Mouse (Mus musculus) forebrain, postnatal 0 days (tissue): ENCODE results near the gene Mink1. TPM values are rescaled to one million over a fixed set of nuclear protein-coding genes. Genes with fewer than 3 reads are reported as not detected.

Experiments
- ATAC-seq: fragments of 200-750 bp; cut with Nextera tagmentation; 2 replicates; pipeline ENCODE4 v1.8.0; 2017; ENCODE audit warnings: mild to moderate bottlenecking, moderate library complexity
- DNase-seq: peaks from one replicate; pipeline ENCODE4 v3.0.0-alpha.2; 2015
- H3K27ac ChIP-seq: fragments of 300-500 bp; sonication (generic); 2 replicates; pipeline ENCODE4 v1.5.1; 2014; ENCODE audit warnings: low read depth, mild to moderate bottlenecking, antibody characterized with exemption, low read length, moderate library complexity, mixed read lengths
- H3K27me3 ChIP-seq: fragments of 300-500 bp; sonication (generic); 2 replicates; pipeline ENCODE4 v1.6.1; 2014; ENCODE audit warnings: mild to moderate bottlenecking, low read length, mixed read lengths; ENCODE audit not compliant: insufficient read depth
- H3K36me3 ChIP-seq: fragments of 300-500 bp; sonication (generic); 2 replicates; pipeline ENCODE4 v1.6.1; 2014; ENCODE audit warnings: mild to moderate bottlenecking, moderate library complexity; ENCODE audit not compliant: insufficient read depth
- H3K4me1 ChIP-seq: fragments of 300-500 bp; sonication (generic); 2 replicates; pipeline ENCODE4 v1.6.1; 2014; ENCODE audit warnings: antibody characterized with exemption; ENCODE audit not compliant: insufficient read depth
- H3K4me2 ChIP-seq: fragments of 300-500 bp; sonication (generic); 2 replicates; pipeline ENCODE4 v1.6.1; 2014; ENCODE audit warnings: low read depth, mild to moderate bottlenecking, moderate library complexity
- H3K4me3 ChIP-seq: fragments of 300-500 bp; sonication (generic); 2 replicates; pipeline ENCODE4 v1.5.1; 2014; ENCODE audit warnings: low read depth, low read length, mixed read lengths
- H3K9ac ChIP-seq: fragments of 300-500 bp; sonication (generic); 2 replicates; pipeline ENCODE4 v1.6.1; 2014; ENCODE audit warnings: mild to moderate bottlenecking
- H3K9me3 ChIP-seq: fragments of 300-500 bp; sonication (generic); 2 replicates; pipeline ENCODE4 v1.6.1; 2016; ENCODE audit warnings: low read length
- CTCF ChIP-seq: sonication (generic); IDR thresholded peaks from 2 replicates; pipeline ENCODE4 v1.5.1; 2016; ENCODE audit warnings: antibody characterized with exemption, control low read depth, low read depth
- WGBS: fragments of 180-500 bp; shearing (Covaris S2); extraction: QIAGEN DNeasy Blood & Tissue Kit; methylation state at CpG from one replicate; pipeline ENCODE4 v1.1.7; 2014; 5-methylcytosine and 5-hydroxymethylcytosine counted together
- polyA plus RNA-seq: library from polyadenylated mRNA; unstranded; fragments of >200 nt; fragmentation: Nextera tagmentation; extraction: Ambion mirVana; gene quantifications from 2 replicates; pipeline ENCODE4 v1.2.1, GENCODE M21; 2015
- total RNA-seq: library from RNA; depleted of rRNA; stranded (reverse); fragments of >200 nt; gene quantifications from 2 replicates; pipeline ENCODE4 v1.2.3, GENCODE M21; 2014

Gene Mink1
- total and polyA plus RNA-seq, 2 experiments from 2014 or later: 15.0 to 81.2 TPM

DNA sequence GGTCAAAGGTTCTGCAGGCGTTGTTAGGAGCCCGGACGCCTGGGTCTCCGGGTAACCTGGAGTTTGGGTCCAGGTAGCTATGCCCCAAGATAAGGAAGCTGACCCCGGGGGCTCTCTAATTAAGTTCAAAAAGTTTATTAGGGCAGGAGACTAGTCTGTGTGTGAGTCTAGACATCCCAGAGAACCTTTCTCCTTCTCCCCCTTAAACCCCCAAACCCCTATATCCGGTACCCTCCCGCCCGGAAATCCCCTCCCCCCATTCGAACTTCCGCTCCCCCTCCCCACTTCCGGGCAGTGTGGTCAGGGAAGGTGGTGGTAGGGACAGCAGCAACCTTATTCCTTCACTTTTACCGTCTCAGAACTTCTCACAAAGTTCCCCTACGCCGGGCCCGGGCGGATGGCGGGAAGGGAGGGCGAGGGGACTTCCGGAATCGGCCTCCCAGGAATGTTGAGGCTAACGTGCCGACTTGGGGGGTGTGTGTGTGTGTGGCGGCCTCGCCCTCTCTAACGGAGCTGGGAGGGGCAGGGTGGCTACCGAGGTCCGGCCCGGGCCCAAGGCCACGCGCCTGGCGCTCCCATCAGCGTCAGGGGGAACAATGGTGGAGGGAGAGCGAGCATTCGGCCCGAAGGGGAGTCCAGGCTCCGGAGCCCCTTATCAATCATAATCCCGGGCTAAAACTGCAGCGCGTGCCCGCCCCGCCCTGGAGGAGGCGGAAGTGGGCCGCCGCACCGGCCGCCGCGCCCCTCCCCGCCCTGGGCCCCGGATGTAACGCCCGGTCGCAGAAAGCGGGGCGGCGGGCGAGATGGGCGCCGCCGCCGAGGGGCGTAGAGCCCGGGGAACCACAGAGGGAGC, 90.9 kb downstream of the Mink1 start:
- Histone ChIP-seq H3K4me2 (peak overlapping the region; percentile 87), H3K27me3 (no peaks in the 10 kb centered on the region), H3K4me3 (peak overlapping the region; percentile 98), H3K4me1 (0 out of 2 replicates have a peak, but pooled peaks cover 1% of the 10 kb centered on the region), H3K27ac (peak overlapping the region; percentile 97), H3K36me3 (peaks cover 30% of the 10 kb centered on the region), H3K9ac (peak overlapping the region; percentile 97), H3K9me3 (no peaks in the 10 kb centered on the region)
- ATAC-seq (peak; percentile 73), DNase-seq (peak; percentile 68)
- WGBS: 2% methylated on average over 60 of the region's 63 CpGs
- TF ChIP-seq CTCF: 0 out of 2 replicates have a peak, but pooled peaks have one; percentile 14

DNA sequence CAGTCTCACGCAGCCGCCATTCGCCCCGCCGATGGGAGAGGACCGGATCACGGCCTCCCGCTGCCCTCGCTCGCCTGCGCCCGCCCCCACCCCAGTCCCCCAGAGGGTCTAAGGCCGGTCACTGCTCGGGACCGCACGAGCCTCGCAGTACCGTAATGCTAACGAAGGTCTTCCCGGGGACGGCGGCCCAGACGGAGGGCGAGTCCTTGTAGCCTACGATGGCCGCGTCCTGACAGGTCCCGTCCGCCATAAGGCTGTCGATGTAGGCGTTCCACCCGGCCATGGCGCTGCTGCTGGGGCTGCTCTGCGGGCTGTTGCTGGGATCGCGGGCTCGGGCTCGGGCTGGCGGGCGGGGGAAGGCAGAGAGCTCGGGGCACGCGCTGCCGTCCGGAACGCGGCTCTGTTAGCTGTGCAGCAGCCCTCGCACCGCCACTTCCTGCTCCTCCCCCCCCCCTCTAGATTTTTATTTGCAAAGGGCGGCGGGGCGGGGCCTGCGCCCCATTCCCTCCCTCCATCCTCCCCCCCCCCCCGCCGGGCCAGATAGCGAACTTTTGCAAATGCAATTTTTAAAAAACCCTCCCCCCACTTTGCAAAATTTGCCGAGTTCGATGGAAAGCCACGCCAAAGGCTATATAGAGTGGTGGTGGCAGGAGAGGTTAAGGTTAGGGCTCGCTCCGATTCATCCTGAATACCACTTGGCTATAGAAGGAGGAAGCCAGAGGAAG, 91.7 kb downstream of the Mink1 start, which contains the start of gene Pfn1:
Pfn1 (minus strand) TSS at position 447 of the 725 bp plus-strand sequence.
- TF ChIP-seq CTCF: no peak
- H3K9me3 ChIP-seq: no peaks in the 10 kb centered on the region
- 2% methylated on average over 56 of the region's 61 CpGs for WGBS
- H3K4me2 ChIP-seq: peak within 1 kb of the TSS; percentile 87
- peaks cover 24% of the 10 kb centered on the region for H3K36me3 ChIP-seq
- ATAC-seq (peak; percentile 79), DNase-seq (peak; percentile 82)
- peak within 1 kb of the TSS; percentile 97 for H3K27ac ChIP-seq
- peak within 1 kb of the TSS; percentile 97 for H3K9ac ChIP-seq
- no peaks in the 10 kb centered on the region for H3K4me1 ChIP-seq
- H3K27me3 ChIP-seq: no peaks in the 10 kb centered on the region
- H3K4me3 ChIP-seq: peak within 1 kb of the TSS; percentile 98

DNA sequence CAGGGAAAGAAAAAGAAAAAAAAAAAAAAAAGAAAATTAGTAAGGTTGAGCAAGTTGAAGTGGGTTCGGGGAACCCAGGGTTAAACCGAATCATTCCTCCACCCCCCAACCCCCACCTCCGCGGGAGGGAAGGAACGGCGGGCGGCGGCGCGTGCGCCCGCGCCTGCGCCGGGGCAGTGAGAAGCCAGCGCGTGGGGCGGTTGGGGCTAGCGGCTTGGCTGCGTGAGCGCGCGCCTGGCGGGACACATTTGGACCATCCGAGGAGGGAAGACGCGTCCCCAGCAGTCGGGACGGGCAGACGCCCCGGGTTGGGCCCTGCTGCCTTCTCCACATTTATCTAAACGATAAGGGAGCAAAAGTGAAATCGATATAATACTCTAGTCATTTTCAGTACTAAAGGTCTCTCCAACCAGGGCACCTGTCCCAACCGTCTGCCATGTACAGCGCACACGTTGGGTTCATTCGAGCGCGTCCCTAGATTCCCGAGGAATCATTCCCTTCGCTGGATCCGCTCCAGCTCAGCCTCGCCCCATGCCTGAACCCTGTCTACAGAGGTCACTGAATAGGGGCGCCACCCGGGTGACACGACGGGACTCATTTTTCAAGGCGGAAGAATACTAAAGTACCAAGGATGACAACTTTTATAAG, 92.4 kb downstream of the Mink1 start:
- DNase-seq (peak; percentile 88), ATAC-seq (peak; percentile 69)
- Histone ChIP-seq H3K4me1 (no peaks in the 10 kb centered on the region), H3K4me2 (peak overlapping the region; percentile 87), H3K4me3 (peak overlapping the region; percentile 98), H3K36me3 (peaks cover 17% of the 10 kb centered on the region), H3K27ac (peak overlapping the region; percentile 97), H3K9me3 (no peaks in the 10 kb centered on the region), H3K27me3 (no peaks in the 10 kb centered on the region), H3K9ac (peak overlapping the region; percentile 97)
- no peak for TF ChIP-seq CTCF
- WGBS: under 1% methylated on average over 46 of the region's 48 CpGs

DNA sequence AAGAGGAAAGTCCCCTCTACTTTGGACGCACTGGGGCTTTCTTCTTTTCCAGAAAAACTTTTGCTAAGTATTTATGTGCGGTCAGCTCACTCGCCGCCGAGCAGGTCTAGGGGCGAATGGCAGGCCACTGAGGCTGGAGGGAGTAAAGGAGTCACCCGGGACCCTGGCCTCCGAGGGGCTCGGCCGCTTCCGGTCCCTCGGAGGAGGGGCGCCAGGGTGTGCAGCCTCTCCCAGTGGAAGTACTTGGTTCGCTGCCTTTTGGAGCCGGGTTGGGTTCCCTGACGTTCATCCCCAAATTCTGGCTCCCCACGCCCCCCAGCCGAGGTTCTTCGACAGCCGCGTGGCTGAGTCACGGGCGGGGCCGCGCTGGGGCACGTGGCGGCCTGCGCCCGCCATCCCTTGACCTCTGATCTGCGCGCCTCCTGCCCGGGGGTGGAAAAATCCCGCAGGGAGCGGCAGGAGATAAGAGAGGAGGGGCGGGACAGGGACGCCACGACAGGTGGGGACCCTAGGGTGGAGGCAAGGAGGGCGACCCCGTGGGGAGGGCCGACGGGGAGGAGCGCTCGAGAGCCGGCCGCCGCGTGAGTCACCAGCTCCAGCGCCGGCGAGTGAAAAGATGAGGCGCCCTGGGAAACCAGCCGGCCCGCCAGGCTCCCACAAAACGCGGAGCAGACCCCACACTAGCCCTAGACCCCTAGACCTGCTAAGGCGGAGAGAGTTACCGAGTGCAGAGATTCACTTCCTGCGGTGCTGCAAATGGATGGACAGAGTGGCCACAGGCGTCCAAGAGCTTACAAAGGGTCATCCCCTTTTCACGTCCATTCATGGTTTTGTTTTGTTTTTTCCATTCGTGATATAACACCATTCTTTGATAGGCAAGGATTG, 93.1 kb downstream of the Mink1 start:
- WGBS: 2% methylated on average over 61 of the region's 61 CpGs
- no peak for ATAC-seq
- H3K27me3 ChIP-seq: no peaks in the 10 kb centered on the region
- peak overlapping the region; percentile 97 for H3K9ac ChIP-seq
- no peak for DNase-seq
- no peaks in the 10 kb centered on the region for H3K9me3 ChIP-seq
- 0 out of 2 replicates have a peak overlapping the region, but pooled peaks have one; percentile 97 for H3K27ac ChIP-seq
- no peaks in the 10 kb centered on the region for H3K4me1 ChIP-seq
- peak overlapping the region; percentile 98 for H3K4me3 ChIP-seq
- H3K36me3 ChIP-seq: peaks cover 11% of the 10 kb centered on the region
- peak overlapping the region; percentile 87 for H3K4me2 ChIP-seq
- TF ChIP-seq CTCF: no peak

DNA sequence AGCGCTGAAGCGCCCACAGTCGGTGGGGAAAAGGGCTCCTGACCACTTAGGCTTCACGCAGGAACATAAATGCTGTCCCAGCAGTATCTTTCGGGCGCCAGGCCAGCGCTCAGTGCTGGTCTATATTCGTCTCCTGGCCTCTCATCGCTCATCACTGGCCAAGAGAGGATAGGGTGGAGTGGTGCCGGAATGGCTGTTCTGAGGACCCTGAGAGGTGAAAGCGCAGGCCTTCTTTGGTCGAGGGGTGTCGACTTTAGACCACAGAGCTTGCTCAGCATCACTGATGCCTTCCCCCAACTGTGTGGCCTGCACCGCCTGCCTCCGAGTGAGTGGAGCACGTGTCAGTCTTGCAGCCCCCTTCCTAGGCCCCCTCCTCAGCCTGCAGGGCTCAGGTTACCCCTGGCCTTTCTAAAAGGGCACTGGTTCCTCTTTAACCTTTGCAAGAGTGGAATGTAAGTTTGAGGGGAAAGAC, 93.8 kb downstream of the Mink1 start:
- TF ChIP-seq CTCF: no peak

DNA sequence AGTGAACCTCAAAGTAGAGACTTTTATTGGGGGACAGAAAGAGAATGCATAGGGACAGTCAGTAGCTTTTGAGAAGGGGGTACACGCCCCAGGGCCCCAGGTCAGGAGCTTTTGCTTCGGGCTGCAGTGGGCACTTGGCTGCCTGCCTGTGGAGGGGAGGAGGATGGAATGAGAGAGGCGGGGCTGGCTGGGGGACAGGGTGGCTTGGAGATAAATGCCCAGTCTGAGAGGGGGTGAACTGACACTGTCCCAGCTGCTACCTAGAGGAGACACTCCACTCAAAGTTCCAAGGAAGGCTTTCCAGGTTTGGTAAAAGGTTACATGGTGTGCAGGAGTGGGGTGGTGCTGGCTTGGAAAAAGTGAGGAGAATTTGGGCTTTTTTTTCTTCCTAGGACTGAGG, 94.3 kb downstream of the Mink1 start, which contains the start of gene Eno3:
Eno3 (plus strand) TSS at position 239 of the 400 bp plus-strand sequence.
- H3K4me1 ChIP-seq: no peaks in the 10 kb centered on the region
- peak within 1 kb of the TSS; percentile 98 for H3K4me3 ChIP-seq
- peak within 1 kb of the TSS; percentile 32 for H3K9ac ChIP-seq
- 13% methylated on average over 3 of the region's 3 CpGs for WGBS
- H3K27me3 ChIP-seq: no peaks in the 10 kb centered on the region
- H3K36me3 ChIP-seq: peaks cover 2% of the 10 kb centered on the region; the same call in 1 of the 2 replicates
- ATAC-seq: no peak
- peak within 1 kb of the TSS; percentile 87 for H3K4me2 ChIP-seq
- no peak for DNase-seq
- TF ChIP-seq CTCF: no peak
- H3K9me3 ChIP-seq: no peaks in the 10 kb centered on the region
- H3K27ac ChIP-seq: no peak within 1 kb of the TSS

More for the DNA sequence above, 93.8 kb downstream of the Mink1 start:
- DNase-seq (no peak), ATAC-seq (no peak)
- peak overlapping the region; percentile 98 for H3K4me3 ChIP-seq
- 15% methylated on average over 16 of the region's 16 CpGs for WGBS
- no peaks in the 10 kb centered on the region for H3K27me3 ChIP-seq
- H3K27ac ChIP-seq: no peak overlapping the region
- H3K36me3 ChIP-seq: peaks cover 4% of the 10 kb centered on the region; the same call in 1 of the 2 replicates
- H3K9ac ChIP-seq: 0 out of 2 replicates have a peak overlapping the region, but pooled peaks have one; percentile 32
- H3K9me3 ChIP-seq: no peaks in the 10 kb centered on the region
- peak overlapping the region; percentile 87 for H3K4me2 ChIP-seq
- no peaks in the 10 kb centered on the region for H3K4me1 ChIP-seq
